Mouse (Mus musculus): ENCODE measurements at regions not wholly inside any gene's neighbourhood (a gene's known extent, or its start where the extent isn't known, plus 50 kb on each side); places are given as distances from the start of the nearest gene placed in this dataset.

GRCm38 (mm10) chr15:57585411-57585810 lies 108.0 kb upstream of the Slc22a22 start:
- no peak for DNase-seq (ENCODE audit: low spot score)
- 60% methylated on average over 1 of the region's 1 CpGs for WGBS
- Histone ChIP-seq H3K4me3 (no peak overlapping the region), H3K9me3 (no peaks in the 10 kb centered on the region), H3K27ac (no peak overlapping the region), H3K4me1 (replicated peaks) (peaks cover 13% of the 10 kb centered on the region), H3K36me3 (no peaks in the 10 kb centered on the region), H3K27me3 (ENCODE audit: insufficient read depth, poor library complexity, severe bottlenecking) (no peaks in the 10 kb centered on the region)

- Histone ChIP-seq H3K36me3 (no peaks in the 10 kb centered on the region), H3K4me1 (replicated peaks) (peaks cover 5% of the 10 kb centered on the region), H3K4me3 (no peak overlapping the region), H3K27ac (no peak overlapping the region), H3K9me3 (no peaks in the 10 kb centered on the region), H3K27me3 (ENCODE audit: insufficient read depth, poor library complexity, severe bottlenecking) (no peaks in the 10 kb centered on the region)
- DNase-seq (ENCODE audit: low spot score): no peak
- 92% methylated on average over 11 of the region's 11 CpGs for WGBS
Observed at GRCm38 (mm10) chr15:57584498-57584897, 107.1 kb upstream of the Slc22a22 start.

- DNase-seq (ENCODE audit: low spot score): no peak
- Histone ChIP-seq H3K27me3 (ENCODE audit: insufficient read depth, poor library complexity, severe bottlenecking) (no peaks in the 10 kb centered on the region), H3K27ac (no peak overlapping the region), H3K4me1 (replicated peaks) (no peaks in the 10 kb centered on the region), H3K9me3 (no peaks in the 10 kb centered on the region), H3K4me3 (no peak overlapping the region), H3K36me3 (no peaks in the 10 kb centered on the region)
Observed at GRCm38 (mm10) chr15:57581266-57581665, 103.8 kb upstream of the Slc22a22 start.

GRCm38 (mm10) chr15:57578794-57579193 lies 101.4 kb upstream of the Slc22a22 start:
- no peaks in the 10 kb centered on the region for H3K9me3 ChIP-seq
- no peak for DNase-seq (ENCODE audit: low spot score)
- H3K27ac ChIP-seq: no peak overlapping the region
- no peaks in the 10 kb centered on the region for H3K27me3 ChIP-seq (ENCODE audit: insufficient read depth, poor library complexity, severe bottlenecking)
- WGBS: 67% methylated on average over 2 of the region's 2 CpGs
- no peaks in the 10 kb centered on the region for H3K36me3 ChIP-seq
- no peaks in the 10 kb centered on the region for H3K4me1 ChIP-seq (replicated peaks)
- no peak overlapping the region for H3K4me3 ChIP-seq

- no peak overlapping the region for H3K4me3 ChIP-seq
- H3K9me3 ChIP-seq: no peaks in the 10 kb centered on the region
- H3K27ac ChIP-seq: no peak overlapping the region
- H3K36me3 ChIP-seq: no peaks in the 10 kb centered on the region
- no peaks in the 10 kb centered on the region for H3K4me1 ChIP-seq (replicated peaks)
- no peaks in the 10 kb centered on the region for H3K27me3 ChIP-seq (ENCODE audit: insufficient read depth, poor library complexity, severe bottlenecking)
- WGBS: 42% methylated on average over 2 of the region's 2 CpGs
- no peak for DNase-seq (ENCODE audit: low spot score)
Observed at GRCm38 (mm10) chr15:57574080-57574618, 96.7 kb upstream of the Slc22a22 start.

- Histone ChIP-seq H3K4me1 (replicated peaks) (peaks cover 6% of the 10 kb centered on the region; the same call in 1 of the 2 replicates), H3K27me3 (ENCODE audit: insufficient read depth, poor library complexity, severe bottlenecking) (no peaks in the 10 kb centered on the region), H3K4me3 (no peak overlapping the region), H3K9me3 (no peaks in the 10 kb centered on the region), H3K36me3 (no peaks in the 10 kb centered on the region), H3K27ac (no peak overlapping the region)
- DNase-seq (ENCODE audit: low spot score): no peak
- 69% methylated on average over 3 of the region's 3 CpGs for WGBS
Observed at GRCm38 (mm10) chr15:57572460-57572859, 95.0 kb upstream of the Slc22a22 start.

- 67% methylated on average over 5 of the region's 5 CpGs for WGBS
- Histone ChIP-seq H3K4me3 (no peak overlapping the region), H3K4me1 (replicated peaks) (peaks cover 10% of the 10 kb centered on the region; the same call in 1 of the 2 replicates), H3K27me3 (ENCODE audit: insufficient read depth, poor library complexity, severe bottlenecking) (no peaks in the 10 kb centered on the region), H3K27ac (no peak overlapping the region), H3K9me3 (no peaks in the 10 kb centered on the region), H3K36me3 (no peaks in the 10 kb centered on the region)
- no peak for DNase-seq (ENCODE audit: low spot score)
Observed at GRCm38 (mm10) chr15:57568006-57568630, 90.7 kb upstream of the Slc22a22 start.

- H3K36me3 ChIP-seq: no peaks in the 10 kb centered on the region
- no peaks in the 10 kb centered on the region for H3K4me1 ChIP-seq (replicated peaks)
- H3K27me3 ChIP-seq (ENCODE audit: insufficient read depth, poor library complexity, severe bottlenecking): no peaks in the 10 kb centered on the region
- H3K27ac ChIP-seq: no peak overlapping the region
- DNase-seq (ENCODE audit: low spot score): no peak
- no peak overlapping the region for H3K4me3 ChIP-seq
- no peaks in the 10 kb centered on the region for H3K9me3 ChIP-seq
- 34% methylated on average over 2 of the region's 2 CpGs for WGBS
Observed at GRCm38 (mm10) chr15:57547154-57547553, 69.7 kb upstream of the Slc22a22 start.

- 63% methylated on average over 4 of the region's 4 CpGs for WGBS
- H3K4me3 ChIP-seq: no peak overlapping the region
- H3K36me3 ChIP-seq: no peaks in the 10 kb centered on the region
- H3K27ac ChIP-seq: no peak overlapping the region
- H3K27me3 ChIP-seq (ENCODE audit: insufficient read depth, poor library complexity, severe bottlenecking): no peaks in the 10 kb centered on the region
- no peaks in the 10 kb centered on the region for H3K4me1 ChIP-seq (replicated peaks)
- no peaks in the 10 kb centered on the region for H3K9me3 ChIP-seq
- no peak for DNase-seq (ENCODE audit: low spot score)
Observed at GRCm38 (mm10) chr15:57545141-57545540, 67.7 kb upstream of the Slc22a22 start.

GRCm38 (mm10) chr15:57543985-57544384 lies 66.6 kb upstream of the Slc22a22 start:
- WGBS: 79% methylated on average over 3 of the region's 3 CpGs
- H3K4me1 ChIP-seq (replicated peaks): no peaks in the 10 kb centered on the region
- no peak overlapping the region for H3K27ac ChIP-seq
- H3K4me3 ChIP-seq: no peak overlapping the region
- no peak for DNase-seq (ENCODE audit: low spot score)
- H3K27me3 ChIP-seq (ENCODE audit: insufficient read depth, poor library complexity, severe bottlenecking): no peaks in the 10 kb centered on the region
- no peaks in the 10 kb centered on the region for H3K9me3 ChIP-seq
- H3K36me3 ChIP-seq: no peaks in the 10 kb centered on the region

GRCm38 (mm10) chr15:57542630-57543029 lies 65.2 kb upstream of the Slc22a22 start:
- H3K27me3 ChIP-seq (ENCODE audit: insufficient read depth, poor library complexity, severe bottlenecking): no peaks in the 10 kb centered on the region
- peak; percentile 29 for DNase-seq (ENCODE audit: low spot score)
- H3K4me3 ChIP-seq: no peak overlapping the region
- no peaks in the 10 kb centered on the region for H3K4me1 ChIP-seq (replicated peaks)
- no peaks in the 10 kb centered on the region for H3K36me3 ChIP-seq
- no peak overlapping the region for H3K27ac ChIP-seq
- 26% methylated on average over 3 of the region's 3 CpGs for WGBS
- H3K9me3 ChIP-seq: no peaks in the 10 kb centered on the region

GRCm38 (mm10) chr15:57535514-57535913 lies 58.1 kb upstream of the Slc22a22 start:
- H3K27me3 ChIP-seq (ENCODE audit: insufficient read depth, poor library complexity, severe bottlenecking): no peaks in the 10 kb centered on the region
- no peak overlapping the region for H3K4me3 ChIP-seq
- H3K4me1 ChIP-seq (replicated peaks): no peaks in the 10 kb centered on the region; the same call in 1 of the 2 replicates
- DNase-seq (ENCODE audit: low spot score): no peak
- 82% methylated on average over 2 of the region's 2 CpGs for WGBS
- no peaks in the 10 kb centered on the region for H3K36me3 ChIP-seq
- H3K27ac ChIP-seq: no peak overlapping the region
- H3K9me3 ChIP-seq: no peaks in the 10 kb centered on the region

All from hindbrain, embryonic 10.5 days (tissue).